ENCODE assay signal across 8 mouse cellular contexts in the genomic region with DNA sequence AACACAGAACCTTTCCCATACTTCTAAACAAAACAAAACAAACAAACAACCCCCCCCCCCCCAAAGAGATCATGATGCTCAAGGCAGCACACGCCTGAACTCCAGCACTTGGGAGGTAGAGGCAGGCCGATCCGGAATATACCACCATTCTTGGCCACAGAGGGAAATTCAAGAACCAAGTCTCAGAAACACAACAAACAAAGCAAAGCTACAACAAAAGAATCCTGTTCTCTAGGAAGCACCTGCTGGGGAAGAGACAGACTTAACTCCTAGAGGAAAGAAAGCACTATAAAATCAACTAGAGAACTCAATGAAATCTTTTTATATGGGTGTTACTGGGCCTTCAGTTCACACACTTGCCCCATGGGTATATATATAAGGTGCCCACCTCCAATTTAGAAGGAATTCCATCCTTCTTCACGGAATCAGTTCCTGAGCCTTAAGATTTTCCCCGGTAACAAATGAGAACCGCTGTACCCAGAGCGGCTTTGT.
DNase-seq lines count a peak whose midpoint lies in the region; ATAC-seq lines count a peak whose summit lies in the region.

No protein-coding gene starts in this region.

- no peak for ATAC-seq in heart, embryonic 11.5 days (replicated peaks; ENCODE audit: insufficient number of reproducible peaks, low FRiP score, low TSS enrichment)
- no peak for ATAC-seq in hindbrain, embryonic 11.5 days (ENCODE audit: low FRiP score)
- no peak for ATAC-seq in midbrain, embryonic 12.5 days (ENCODE audit: low FRiP score, low read depth)

- H3K4me2 ChIP-seq in heart, embryonic 11.5 days: peak overlapping the region; percentile 84
- H3K4me2 ChIP-seq in hindbrain, embryonic 11.5 days (replicated peaks; ENCODE audit: low read depth, low read length): peak overlapping the region; percentile 63
- peak overlapping the region; percentile 56 for H3K4me2 ChIP-seq in midbrain, embryonic 12.5 days (replicated peaks)

- peak overlapping the region; percentile 98 for H3K27ac ChIP-seq in heart, embryonic 11.5 days (ENCODE audit: low read depth, low read length)
- peak overlapping the region; percentile 97 for H3K27ac ChIP-seq in hindbrain, embryonic 11.5 days (ENCODE audit: low read depth, low read length)
- H3K27ac ChIP-seq in midbrain, embryonic 12.5 days (replicated peaks): peak overlapping the region; percentile 96

- peak overlapping the region; percentile 58 for H3K4me3 ChIP-seq in heart, embryonic 11.5 days (ENCODE audit: low read depth, low read length)
- H3K4me3 ChIP-seq in hindbrain, embryonic 11.5 days (ENCODE audit: low read depth, low read length): no peak overlapping the region
- 0 out of 2 replicates have a peak overlapping the region, but pooled peaks have one; percentile 42 for H3K4me3 ChIP-seq in midbrain, embryonic 12.5 days

- WGBS in heart, embryonic 11.5 days (ENCODE audit: insufficient replicate concordance): 36% methylated on average over 7 of the region's 7 CpGs
- WGBS in hindbrain, embryonic 11.5 days: 14% methylated on average over 7 of the region's 7 CpGs
- WGBS in midbrain, embryonic 12.5 days: 8% methylated on average over 7 of the region's 7 CpGs

- H3K9ac ChIP-seq in heart, embryonic 11.5 days (ENCODE audit: low read depth, low read length): peak overlapping the region; percentile 90
- H3K9ac ChIP-seq in hindbrain, embryonic 11.5 days (ENCODE audit: low read depth, low read length): peak overlapping the region; percentile 70
- H3K9ac ChIP-seq in midbrain, embryonic 12.5 days (replicated peaks): no peak overlapping the region

- peaks cover 33% of the 10 kb centered on the region for H3K4me1 ChIP-seq in heart, embryonic 11.5 days (ENCODE audit: control insufficient read depth, insufficient read depth, low read length)
- peaks cover 13% of the 10 kb centered on the region for H3K4me1 ChIP-seq in hindbrain, embryonic 11.5 days (replicated peaks; ENCODE audit: control insufficient read depth, insufficient read depth, low read length)
- H3K4me1 ChIP-seq in midbrain, embryonic 12.5 days: peaks cover 73% of the 10 kb centered on the region

- DNase-seq in heart, adult 8-10 months (ENCODE audit: low spot score): no peak
- DNase-seq in R1 (ENCODE audit: low read depth, low spot score): peak; percentile 80
- peak; percentile 3 for DNase-seq in hindbrain, embryonic 11.5 days (ENCODE audit: low spot score)
- no peak for DNase-seq in frontal cortex, postnatal 25 days (ENCODE audit: low spot score in 2 of 2)
- no peak for DNase-seq in cerebellum, postnatal 25 days
- no peak for DNase-seq in Muller cell, postnatal 12 days (ENCODE audit: inconsistent ontology term)

- H3K9me3 ChIP-seq in heart, embryonic 11.5 days (replicated peaks; ENCODE audit: control insufficient read depth, low read length): no peaks in the 10 kb centered on the region
- no peaks in the 10 kb centered on the region for H3K9me3 ChIP-seq in hindbrain, embryonic 11.5 days (ENCODE audit: control insufficient read depth, low read length)
- no peaks in the 10 kb centered on the region for H3K9me3 ChIP-seq in midbrain, embryonic 12.5 days

- H3K27me3 ChIP-seq in heart, embryonic 11.5 days (ENCODE audit: control insufficient read depth, insufficient read depth, low read length): no peaks in the 10 kb centered on the region
- no peaks in the 10 kb centered on the region for H3K27me3 ChIP-seq in hindbrain, embryonic 11.5 days (ENCODE audit: control insufficient read depth, insufficient read depth, low read length)
- peaks cover 5% of the 10 kb centered on the region; the same call in 1 of the 2 replicates for H3K27me3 ChIP-seq in midbrain, embryonic 12.5 days

- no peaks in the 10 kb centered on the region for H3K36me3 ChIP-seq in heart, embryonic 11.5 days (ENCODE audit: control insufficient read depth, insufficient read depth, low read length)
- no peaks in the 10 kb centered on the region for H3K36me3 ChIP-seq in hindbrain, embryonic 11.5 days (ENCODE audit: control insufficient read depth, insufficient read depth, low read length)
- no peaks in the 10 kb centered on the region for H3K36me3 ChIP-seq in midbrain, embryonic 12.5 days

Comparison
In these comparisons a context has a peak if more than half of its experiments do, and no peak if none do; other contexts are left out.
1. DNase-seq: peak in R1 (single experiment) and hindbrain, embryonic 11.5 days (single experiment); none in heart, adult 8-10 months (single experiment), frontal cortex, postnatal 25 days (0 of 2), cerebellum, postnatal 25 days (0 of 2) and Muller cell, postnatal 12 days (single experiment).
2. Peak in every context shown above with its lines, with median percentiles within 50 percentile points of each other: H3K27ac ChIP-seq and H3K4me2 ChIP-seq.